In genomic region chr2:34253111-34253510, GRCm38 (mm10) we compare ENCODE assay signal across 15 mouse cellular contexts.
DNase-seq lines count a peak whose midpoint lies in the region; ATAC-seq and TF ChIP-seq lines count a peak whose summit lies in the region.
"Had no signal": no experiment of that assay in that cellular context is flagged by ENCODE, and none has a peak within 500 bp of the region (broad histone marks: within the 10 kb centered on the region; RNA-seq: fewer than 3 reads in every experiment).

No protein-coding gene starts in this region.

- no peak overlapping the region for H3K4me2 ChIP-seq in hindbrain, embryonic 12.5 days (replicated peaks)
- H3K4me2 ChIP-seq in hindbrain, embryonic 11.5 days (replicated peaks; ENCODE audit: low read depth, low read length): no peak overlapping the region
- no peak overlapping the region for H3K4me2 ChIP-seq in midbrain, embryonic 12.5 days (replicated peaks)
- H3K4me2 ChIP-seq in midbrain, postnatal 0 days (ENCODE audit: low read depth, low read length, poor library complexity, severe bottlenecking): no peak overlapping the region
- H3K4me2 ChIP-seq in embryonic facial prominence, embryonic 12.5 days (replicated peaks): no peak overlapping the region
- H3K4me2 ChIP-seq in neural tube, embryonic 13.5 days: no peak overlapping the region
- H3K4me2 ChIP-seq: intestine, embryonic 15.5 days had no signal

- peaks cover 55% of the 10 kb centered on the region for H3K4me1 ChIP-seq in hindbrain, embryonic 12.5 days
- no peaks in the 10 kb centered on the region; the same call in 1 of the 2 replicates for H3K4me1 ChIP-seq in hindbrain, embryonic 11.5 days (replicated peaks; ENCODE audit: control insufficient read depth, insufficient read depth, low read length)
- H3K4me1 ChIP-seq in midbrain, embryonic 12.5 days: peaks cover 49% of the 10 kb centered on the region
- H3K4me1 ChIP-seq in midbrain, postnatal 0 days (ENCODE audit: insufficient read depth, low read length): no peaks in the 10 kb centered on the region
- peaks cover 28% of the 10 kb centered on the region for H3K4me1 ChIP-seq in embryonic facial prominence, embryonic 12.5 days
- peaks cover 64% of the 10 kb centered on the region for H3K4me1 ChIP-seq in neural tube, embryonic 13.5 days (replicated peaks)

- DNase-seq in hindbrain, embryonic 11.5 days (ENCODE audit: low spot score): no peak
- no peak for DNase-seq in midbrain, postnatal 0 days (ENCODE audit: low spot score)
- DNase-seq in left cerebral cortex, adult 8-10 months (ENCODE audit: low spot score in 2 of 2): no peak
- DNase-seq: adrenal gland, postnatal 14 days; cerebellum, postnatal 36 days; heart, postnatal 10 days; lung, adult 18-20 months; midbrain, embryonic 14.5 days; thymus, adult 18-20 months had no signal

- no peak overlapping the region for H3K4me3 ChIP-seq in hindbrain, embryonic 12.5 days
- no peak overlapping the region for H3K4me3 ChIP-seq in hindbrain, embryonic 11.5 days (ENCODE audit: low read depth, low read length)
- no peak overlapping the region for H3K4me3 ChIP-seq in midbrain, embryonic 12.5 days
- H3K4me3 ChIP-seq in midbrain, postnatal 0 days (ENCODE audit: low read depth, low read length): no peak overlapping the region
- no peak overlapping the region for H3K4me3 ChIP-seq in embryonic facial prominence, embryonic 12.5 days
- no peak overlapping the region for H3K4me3 ChIP-seq in neural tube, embryonic 13.5 days
- H3K4me3 ChIP-seq: intestine, embryonic 15.5 days had no signal

- H3K27me3 ChIP-seq in hindbrain, embryonic 12.5 days: no peaks in the 10 kb centered on the region
- no peaks in the 10 kb centered on the region for H3K27me3 ChIP-seq in hindbrain, embryonic 11.5 days (ENCODE audit: control insufficient read depth, insufficient read depth, low read length)
- H3K27me3 ChIP-seq in midbrain, embryonic 12.5 days: no peaks in the 10 kb centered on the region
- no peaks in the 10 kb centered on the region for H3K27me3 ChIP-seq in midbrain, postnatal 0 days (ENCODE audit: insufficient read depth, low read length)
- no peaks in the 10 kb centered on the region for H3K27me3 ChIP-seq in embryonic facial prominence, embryonic 12.5 days
- no peaks in the 10 kb centered on the region for H3K27me3 ChIP-seq in neural tube, embryonic 13.5 days
- H3K27me3 ChIP-seq: intestine, embryonic 15.5 days had no signal

- no peak for TF ChIP-seq CTCF in midbrain, postnatal 0 days (IDR thresholded peaks at IDR 0.05)

- no peaks in the 10 kb centered on the region for H3K9me3 ChIP-seq in hindbrain, embryonic 12.5 days (replicated peaks)
- no peaks in the 10 kb centered on the region for H3K9me3 ChIP-seq in hindbrain, embryonic 11.5 days (ENCODE audit: control insufficient read depth, low read length)
- no peaks in the 10 kb centered on the region for H3K9me3 ChIP-seq in midbrain, embryonic 12.5 days
- H3K9me3 ChIP-seq in midbrain, postnatal 0 days (ENCODE audit: low read length): no peaks in the 10 kb centered on the region
- H3K9me3 ChIP-seq in embryonic facial prominence, embryonic 12.5 days: no peaks in the 10 kb centered on the region
- no peaks in the 10 kb centered on the region for H3K9me3 ChIP-seq in neural tube, embryonic 13.5 days
- H3K9me3 ChIP-seq: intestine, embryonic 15.5 days had no signal

- H3K36me3 ChIP-seq in hindbrain, embryonic 12.5 days: no peaks in the 10 kb centered on the region
- no peaks in the 10 kb centered on the region for H3K36me3 ChIP-seq in hindbrain, embryonic 11.5 days (ENCODE audit: control insufficient read depth, insufficient read depth, low read length)
- no peaks in the 10 kb centered on the region for H3K36me3 ChIP-seq in midbrain, embryonic 12.5 days
- no peaks in the 10 kb centered on the region for H3K36me3 ChIP-seq in midbrain, postnatal 0 days (ENCODE audit: insufficient read depth, low read length)
- no peaks in the 10 kb centered on the region for H3K36me3 ChIP-seq in embryonic facial prominence, embryonic 12.5 days
- H3K36me3 ChIP-seq in neural tube, embryonic 13.5 days: no peaks in the 10 kb centered on the region
- H3K36me3 ChIP-seq: intestine, embryonic 15.5 days had no signal

- ATAC-seq in hindbrain, embryonic 12.5 days (ENCODE audit: low FRiP score): no peak
- no peak for ATAC-seq in hindbrain, embryonic 11.5 days (ENCODE audit: low FRiP score)
- ATAC-seq in midbrain, embryonic 12.5 days (ENCODE audit: low FRiP score, low read depth): no peak
- ATAC-seq in midbrain, postnatal 0 days (ENCODE audit: low FRiP score): no peak
- no peak for ATAC-seq in embryonic facial prominence, embryonic 12.5 days (ENCODE audit: insufficient number of reproducible peaks, insufficient read depth, low FRiP score, low TSS enrichment)
- ATAC-seq in neural tube, embryonic 13.5 days (ENCODE audit: low read depth): no peak
- ATAC-seq: CD4-positive, CD25-positive, alpha-beta regulatory T cell, adult 4 months; intestine, embryonic 15.5 days had no signal

- 30% methylated on average over 1 of the region's 1 CpGs for WGBS in hindbrain, embryonic 12.5 days
- 40% methylated on average over 1 of the region's 1 CpGs for WGBS in hindbrain, embryonic 11.5 days
- WGBS in midbrain, embryonic 12.5 days: 53% methylated on average over 1 of the region's 1 CpGs
- 29% methylated on average over 1 of the region's 1 CpGs for WGBS in midbrain, postnatal 0 days
- WGBS in embryonic facial prominence, embryonic 12.5 days: 6% methylated on average over 1 of the region's 1 CpGs
- WGBS in neural tube, embryonic 13.5 days: 0% methylated on average over 1 of the region's 1 CpGs

- no peak overlapping the region for H3K9ac ChIP-seq in hindbrain, embryonic 12.5 days
- no peak overlapping the region for H3K9ac ChIP-seq in hindbrain, embryonic 11.5 days (ENCODE audit: low read depth, low read length)
- no peak overlapping the region for H3K9ac ChIP-seq in midbrain, embryonic 12.5 days (replicated peaks)
- H3K9ac ChIP-seq in midbrain, postnatal 0 days (replicated peaks; ENCODE audit: low read length, poor library complexity, severe bottlenecking): no peak overlapping the region
- H3K9ac ChIP-seq in embryonic facial prominence, embryonic 12.5 days: no peak overlapping the region
- H3K9ac ChIP-seq in neural tube, embryonic 13.5 days: no peak overlapping the region
- H3K9ac ChIP-seq: intestine, embryonic 15.5 days had no signal

- peak overlapping the region; percentile 41 for H3K27ac ChIP-seq in hindbrain, embryonic 12.5 days
- no peak overlapping the region for H3K27ac ChIP-seq in hindbrain, embryonic 11.5 days (ENCODE audit: low read depth, low read length)
- H3K27ac ChIP-seq in midbrain, embryonic 12.5 days (replicated peaks): peak overlapping the region; percentile 43; the same call in 1 of the 2 replicates
- H3K27ac ChIP-seq in midbrain, postnatal 0 days (ENCODE audit: low read depth, low read length): no peak overlapping the region
- H3K27ac ChIP-seq in embryonic facial prominence, embryonic 12.5 days: 0 out of 2 replicates have a peak overlapping the region, but pooled peaks have one; percentile 19
- 0 out of 2 replicates have a peak overlapping the region, but pooled peaks have one; percentile 30 for H3K27ac ChIP-seq in neural tube, embryonic 13.5 days (replicated peaks)
- H3K27ac ChIP-seq: intestine, embryonic 15.5 days had no signal

Comparison
In these comparisons a context has a peak if more than half of its experiments do, and no peak if none do; other contexts are left out.
1. H3K27ac ChIP-seq: peak in hindbrain, embryonic 12.5 days (single experiment), midbrain, embryonic 12.5 days (single experiment), embryonic facial prominence, embryonic 12.5 days (single experiment) and neural tube, embryonic 13.5 days (single experiment); none in hindbrain, embryonic 11.5 days (single experiment) and midbrain, postnatal 0 days (single experiment).